Mouse (Mus musculus) MEL (cell line): ENCODE measurements around the gene Plxnd1. TPM values are rescaled to one million over a fixed set of nuclear protein-coding genes. Genes with fewer than 3 reads are reported as not detected.

Experiments
- DNase-seq: peaks from one replicate; pipeline ENCODE4 v3.0.0; 2011; ENCODE audit warnings: low read depth, low spot score
- H3K27ac ChIP-seq: 2 replicates; pipeline ENCODE4 v1.5.1; 2012; ENCODE audit warnings: low read depth, mild to moderate bottlenecking, control low read depth, low read length, moderate library complexity; ENCODE audit not compliant: control insufficient read depth
- H3K27me3 ChIP-seq, 2 experiments: fragments of 150-350 bp in 1 of 2; sonication (generic) in 1 of 2; 2 replicates each; pipeline ENCODE4 v1.6.1; 2012; ENCODE audit warnings: low read length in 2 of 2, mild to moderate bottlenecking in 2 of 2, improper control_type of control experiment in 1 of 2, moderate library complexity in 1 of 2; ENCODE audit not compliant: insufficient read depth in 2 of 2, control insufficient read depth in 1 of 2
- H3K36me3 ChIP-seq, 2 experiments: 2 replicates each; pipeline ENCODE4 v1.6.1; 2012 to 2014; ENCODE audit warnings: low read length in 2 of 2, improper control_type of control experiment in 1 of 2, inconsistent platforms in 1 of 2, mild to moderate bottlenecking in 1 of 2; ENCODE audit not compliant: insufficient read depth in 2 of 2, control insufficient read depth in 1 of 2
- H3K4me1 ChIP-seq, 2 experiments: fragments of 150-350 bp in 1 of 2; sonication (generic) in 1 of 2; 2 replicates each; pipeline ENCODE4 v1.6.1; 2012; ENCODE audit warnings: low read length in 2 of 2, improper control_type of control experiment in 1 of 2, mild to moderate bottlenecking in 1 of 2; ENCODE audit not compliant: insufficient read depth in 2 of 2, control insufficient read depth in 1 of 2
- H3K4me3 ChIP-seq, 2 experiments: fragments of 150-350 bp in 1 of 2; sonication (generic) in 1 of 2; 2 replicates each; pipeline ENCODE4 v1.5.1; 2012; ENCODE audit warnings: low read depth in 2 of 2, low read length in 2 of 2, mild to moderate bottlenecking in 2 of 2, moderate library complexity in 2 of 2, control low read depth in 1 of 2, improper control_type of control experiment in 1 of 2; ENCODE audit not compliant: control insufficient read depth in 1 of 2, insufficient read depth in 1 of 2
- H3K79me2 ChIP-seq: 2 replicates; pipeline ENCODE4 v1.6.1; 2012; ENCODE audit warnings: mild to moderate bottlenecking, low read length, moderate library complexity; ENCODE audit not compliant: control insufficient read depth, poor library complexity, insufficient read depth
- H3K9ac ChIP-seq: 2 replicates; pipeline ENCODE4 v1.6.1; 2012; ENCODE audit warnings: low read depth, mild to moderate bottlenecking, control low read depth, low read length, moderate library complexity; ENCODE audit not compliant: control insufficient read depth, poor library complexity, severe bottlenecking
- H3K9me3 ChIP-seq: fragments of 150-350 bp; sonication (generic); replicated peaks from 2 replicates; pipeline ENCODE4 v1.6.1; 2012; ENCODE audit warnings: mild to moderate bottlenecking, low read length, improper control_type of control experiment, moderate library complexity; ENCODE audit not compliant: insufficient read depth
- BHLHE40 ChIP-seq: IDR thresholded peaks from 2 replicates; pipeline ENCODE4 v1.6.1; 2012; ENCODE audit warnings: low read depth, mild to moderate bottlenecking, inconsistent platforms, low read length, improper control_type of control experiment, borderline replicate concordance
- CHD2 ChIP-seq: IDR thresholded peaks from 2 replicates; pipeline ENCODE4 v1.6.1; 2011; ENCODE audit warnings: low read length, improper control_type of control experiment
- GABPA ChIP-seq: IDR thresholded peaks from 2 replicates; pipeline ENCODE4 v1.6.1; 2012; ENCODE audit warnings: low read depth, mild to moderate bottlenecking, inconsistent platforms, low read length, improper control_type of control experiment, moderate library complexity
- MEF2A ChIP-seq: IDR thresholded peaks from 2 replicates; pipeline ENCODE4 v1.6.1; 2014; ENCODE audit warnings: low read depth, mild to moderate bottlenecking, inconsistent platforms, low read length, improper control_type of control experiment; ENCODE audit not compliant: poor library complexity, insufficient replicate concordance, severe bottlenecking; ENCODE audit errors: extremely low read depth
- NELFE ChIP-seq: IDR thresholded peaks from 2 replicates; pipeline ENCODE4 v1.6.1; 2011; ENCODE audit warnings: low read depth, low read length, improper control_type of control experiment
- POLR2A ChIP-seq, 2 experiments: IDR thresholded peaks; 2 replicates each; pipeline ENCODE4 v1.6.1; 2011 to 2012; ENCODE audit warnings: low read length in 2 of 2, mild to moderate bottlenecking in 2 of 2, control low read depth in 1 of 2, improper control_type of control experiment in 1 of 2, low read depth in 1 of 2, moderate library complexity in 1 of 2; ENCODE audit not compliant: control insufficient read depth in 1 of 2, insufficient read depth in 1 of 2, poor library complexity in 1 of 2
- RAD21 ChIP-seq: IDR thresholded peaks from 2 replicates; pipeline ENCODE4 v1.6.1; 2011; ENCODE audit warnings: mild to moderate bottlenecking, low read depth, low read length, improper control_type of control experiment
- SIN3A ChIP-seq: IDR thresholded peaks from 2 replicates; pipeline ENCODE4 v1.6.1; 2012; ENCODE audit warnings: low read length, improper control_type of control experiment, inconsistent platforms
- USF2 ChIP-seq, 2 experiments: IDR thresholded peaks; 2 replicates each; pipeline ENCODE4 v1.6.1; 2011 to 2012; ENCODE audit warnings: improper control_type of control experiment in 2 of 2, low read length in 2 of 2, borderline replicate concordance in 1 of 2, inconsistent platforms in 1 of 2, low read depth in 1 of 2, mild to moderate bottlenecking in 1 of 2; ENCODE audit not compliant: insufficient read depth in 1 of 2
- ZC3H11A ChIP-seq: IDR thresholded peaks from 2 replicates; pipeline ENCODE4 v1.6.1; 2012; ENCODE audit warnings: low read depth, mild to moderate bottlenecking, inconsistent platforms, low read length, improper control_type of control experiment
- ZMIZ1 ChIP-seq: IDR thresholded peaks from 2 replicates; pipeline ENCODE4 v1.6.1; 2012; ENCODE audit warnings: low read depth, mild to moderate bottlenecking, inconsistent platforms, low read length, improper control_type of control experiment, moderate library complexity
- ZNF384 ChIP-seq: IDR thresholded peaks from 2 replicates; pipeline ENCODE4 v1.6.1; 2012; ENCODE audit warnings: low read depth, mild to moderate bottlenecking, inconsistent platforms, low read length, improper control_type of control experiment
- polyA plus RNA-seq, 2 experiments: library from polyadenylated mRNA; stranded (reverse) in 1 of 2; unstranded in 1 of 2; fragments of >175 nt in 1 of 2; fragments of >200 nt in 1 of 2; gene quantifications; 2 replicates each; pipeline versions ENCODE4 v1.2.1 to v1.2.4; 2012; ENCODE audit warnings: low replicate concordance in 2 of 2, low read depth in 1 of 2; ENCODE audit not compliant: insufficient read length in 2 of 2, insufficient read depth in 1 of 2, missing spikeins in 1 of 2
- total RNA-seq: library from RNA; depleted of rRNA; stranded (reverse); fragments of 300-350 nt; gene quantifications from 2 replicates; pipeline ENCODE4 v1.2.3, GENCODE M21; 2012

Plxnd1 gene
- total and polyA plus RNA-seq, 3 experiments, result 4.8 to 19.2 TPM; not detected in 1

DNA sequence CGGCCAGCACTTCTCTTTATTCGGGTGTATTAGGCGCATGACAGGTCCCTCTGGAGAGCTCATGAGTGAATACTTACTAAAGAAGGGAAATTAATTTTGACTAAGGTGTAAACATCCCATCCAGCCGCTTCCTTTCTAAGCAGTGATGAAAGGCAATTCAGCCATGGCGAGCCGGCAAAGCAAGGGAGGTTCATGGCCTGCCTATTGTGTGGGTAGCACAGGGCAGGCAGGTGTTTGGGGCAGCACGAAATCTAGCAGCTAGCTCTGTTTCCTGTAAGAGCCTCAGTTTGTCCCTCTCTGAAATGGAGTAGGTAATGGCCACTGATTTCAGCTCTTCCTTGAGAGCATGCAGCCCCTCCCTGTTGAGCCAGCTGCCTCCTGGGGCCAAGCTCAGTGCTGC is 10.2 kb downstream of the Plxnd1 start:
- no peaks in the 10 kb centered on the region for H3K4me1 ChIP-seq
- DNase-seq, result no peak
- no peaks in the 10 kb centered on the region for H3K36me3 ChIP-seq
- no peak overlapping the region for H3K9ac ChIP-seq
- no peaks in the 10 kb centered on the region for H3K27me3 ChIP-seq
- no peak for TF ChIP-seq BHLHE40
- no peak overlapping the region for H3K27ac ChIP-seq
- H3K79me2 ChIP-seq, result no peaks in the 10 kb centered on the region
- H3K4me3 ChIP-seq, result no peak overlapping the region
- no peaks in the 10 kb centered on the region for H3K9me3 ChIP-seq

GRCm38 (mm10) chr6:115983306-115984038 is 11.3 kb downstream of the Plxnd1 start:
- DNase-seq, result no peak
- no peaks in the 10 kb centered on the region for H3K9me3 ChIP-seq
- H3K4me1 ChIP-seq, result no peaks in the 10 kb centered on the region
- TF ChIP-seq POLR2A (IDR thresholded peaks at IDR 0.05; ENCODE audit: control insufficient read depth in 1 of 2, insufficient read depth in 1 of 2, low read depth in 1 of 2, low read length in 2 of 2, poor library complexity in 1 of 2) (no peak), ZNF384 (peak; percentile 75)
- TF ChIP-seq, all 39 proteins: peak for 1
- H3K9ac ChIP-seq, result no peak overlapping the region
- H3K4me3 ChIP-seq, result no peak overlapping the region
- H3K36me3 ChIP-seq, result no peaks in the 10 kb centered on the region
- no peaks in the 10 kb centered on the region for H3K79me2 ChIP-seq
- H3K27me3 ChIP-seq, result no peaks in the 10 kb centered on the region
- H3K27ac ChIP-seq, result no peak overlapping the region

DNA sequence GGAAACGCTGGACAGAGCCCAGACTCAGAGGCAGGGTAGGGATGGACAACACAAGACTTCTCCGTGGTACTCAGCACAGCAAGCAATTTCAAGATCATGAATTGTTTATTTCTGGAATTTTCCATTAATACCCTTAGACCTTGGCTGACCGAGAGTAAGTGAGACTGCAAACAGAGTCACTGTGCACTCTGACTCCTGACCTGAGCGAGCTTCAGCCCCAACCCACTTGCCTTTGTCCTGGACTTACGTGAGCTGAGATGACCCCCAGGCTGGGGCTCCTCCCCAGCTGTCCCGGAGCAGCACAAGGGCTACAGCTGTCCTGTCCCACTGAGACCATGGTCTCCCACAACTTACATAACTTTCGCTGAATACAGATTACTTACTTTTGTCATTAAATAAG is 11.9 kb downstream of the Plxnd1 start:
- H3K9ac ChIP-seq, result no peak overlapping the region
- TF ChIP-seq CHD2, result no peak
- no peak for TF ChIP-seq USF2 (IDR thresholded peaks at IDR 0.05; ENCODE audit: borderline replicate concordance in 1 of 2, insufficient read depth in 1 of 2, low read depth in 1 of 2, low read length in 2 of 2)
- TF ChIP-seq RAD21, result no peak
- TF ChIP-seq POLR2A (IDR thresholded peaks at IDR 0.05; ENCODE audit: control insufficient read depth in 1 of 2, insufficient read depth in 1 of 2, low read depth in 1 of 2, low read length in 2 of 2, poor library complexity in 1 of 2), result no peak
- no peak for TF ChIP-seq ZNF384
- no peak for TF ChIP-seq ZMIZ1
- TF ChIP-seq GABPA, result no peak
- TF ChIP-seq NELFE, result no peak
- no peak for TF ChIP-seq SIN3A
- no peak for TF ChIP-seq MEF2A
- no peak for TF ChIP-seq ZC3H11A
- H3K9me3 ChIP-seq, result no peaks in the 10 kb centered on the region
- no peak for DNase-seq
- H3K27me3 ChIP-seq, result no peaks in the 10 kb centered on the region
- H3K27ac ChIP-seq, result no peak overlapping the region
- H3K4me3 ChIP-seq, result no peak overlapping the region
- no peaks in the 10 kb centered on the region for H3K4me1 ChIP-seq
- no peaks in the 10 kb centered on the region for H3K36me3 ChIP-seq
- no peaks in the 10 kb centered on the region for H3K79me2 ChIP-seq
